Mouse (Mus musculus): Measurements from ENCODE around the gene Zfhx2. TPM values are rescaled to one million over a fixed set of nuclear protein-coding genes. Genes with fewer than 3 reads are reported as not detected.

Gene Zfhx2
- polyA plus RNA-seq, 1 experiment from 2014 or later, result 1.0 TPM

DNA sequence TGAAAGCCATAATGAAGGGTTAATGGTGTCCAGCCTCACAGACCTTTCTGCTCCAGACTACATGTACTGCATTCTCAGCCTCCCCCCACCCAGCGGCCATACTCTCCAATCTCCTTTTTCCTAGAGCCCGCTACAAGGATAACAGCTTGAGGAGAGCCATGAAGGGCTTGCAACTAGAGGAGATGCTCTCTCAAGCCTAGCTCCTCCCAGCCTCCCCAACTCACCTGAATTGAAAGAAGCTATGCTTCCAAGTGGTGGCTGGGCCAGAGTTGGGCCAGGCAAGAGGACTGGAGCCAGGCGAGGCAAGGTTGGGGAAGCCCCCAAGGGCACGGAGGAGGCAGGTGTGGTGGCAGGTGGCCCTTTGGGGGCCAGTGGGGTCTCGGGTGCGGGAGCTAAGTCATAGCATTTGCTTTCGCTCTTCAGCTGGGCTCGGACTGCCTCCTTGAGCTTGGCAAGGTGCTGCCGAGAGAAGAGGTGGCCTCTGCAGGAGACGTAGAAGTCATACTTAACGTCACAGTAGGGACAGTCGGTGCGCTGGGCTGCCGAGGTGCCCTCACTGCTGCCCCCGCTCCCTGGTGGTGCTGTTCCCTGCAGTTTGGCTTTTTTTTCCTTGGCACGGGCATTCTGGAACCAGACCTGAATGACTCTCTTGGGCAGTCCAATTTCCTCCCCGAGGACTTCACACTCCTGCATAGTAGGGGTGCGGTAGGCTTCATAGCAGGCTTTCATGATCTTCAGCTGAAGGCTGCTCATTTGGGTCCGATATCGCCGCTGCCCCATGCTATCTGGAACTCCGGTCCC is 28.3 kb downstream of the Zfhx2 start:
- H3K9me3 ChIP-seq (ENCODE audit: control insufficient read depth, low read length), result no peaks in the 10 kb centered on the region
- no peak overlapping the region for H3K4me2 ChIP-seq (replicated peaks; ENCODE audit: low read depth)
- no peak overlapping the region for H3K27ac ChIP-seq (replicated peaks)
- no peaks in the 10 kb centered on the region for H3K27me3 ChIP-seq (ENCODE audit: control insufficient read depth, insufficient read depth, low read length)
- H3K36me3 ChIP-seq (ENCODE audit: control insufficient read depth, insufficient read depth, low read length), result no peaks in the 10 kb centered on the region
- 0 out of 2 replicates have a peak, but pooled peaks cover 2% of the 10 kb centered on the region for H3K4me1 ChIP-seq (replicated peaks; ENCODE audit: control insufficient read depth, insufficient read depth)
- no peak overlapping the region for H3K9ac ChIP-seq (ENCODE audit: low read length)
- H3K4me3 ChIP-seq (ENCODE audit: low read depth, low read length), result no peak overlapping the region
- ATAC-seq (ENCODE audit: low FRiP score, low TSS enrichment) (no peak), DNase-seq (ENCODE audit: low spot score) (no peak)
- TF ChIP-seq CTCF (IDR thresholded peaks at IDR 0.05; ENCODE audit: low read depth) (no peak), EP300 (optimal IDR thresholded peaks at IDR 0.05) (no peak)
- WGBS, result 87% methylated on average over 21 of the region's 22 CpGs

- no peak overlapping the region for H3K4me2 ChIP-seq (replicated peaks; ENCODE audit: low read depth)
- H3K36me3 ChIP-seq (ENCODE audit: control insufficient read depth, insufficient read depth, low read length), result no peaks in the 10 kb centered on the region
- no peak overlapping the region for H3K4me3 ChIP-seq (ENCODE audit: low read depth, low read length)
- 0 out of 2 replicates have a peak, but pooled peaks cover 2% of the 10 kb centered on the region for H3K4me1 ChIP-seq (replicated peaks; ENCODE audit: control insufficient read depth, insufficient read depth)
- H3K9me3 ChIP-seq (ENCODE audit: control insufficient read depth, low read length), result no peaks in the 10 kb centered on the region
- DNase-seq (ENCODE audit: low spot score) (no peak), ATAC-seq (ENCODE audit: low FRiP score, low TSS enrichment) (no peak)
- no peak for TF ChIP-seq EP300 (optimal IDR thresholded peaks at IDR 0.05)
- no peak for TF ChIP-seq CTCF (IDR thresholded peaks at IDR 0.05; ENCODE audit: low read depth)
- no peaks in the 10 kb centered on the region for H3K27me3 ChIP-seq (ENCODE audit: control insufficient read depth, insufficient read depth, low read length)
- H3K9ac ChIP-seq (ENCODE audit: low read length), result no peak overlapping the region
- 85% methylated on average over 5 of the region's 5 CpGs for WGBS
- no peak overlapping the region for H3K27ac ChIP-seq (replicated peaks)
Measured at GRCm38 (mm10) chr14:55063117-55063516, 29.0 kb downstream of the Zfhx2 start.

- no peak for TF ChIP-seq EP300 (optimal IDR thresholded peaks at IDR 0.05)
- no peak for TF ChIP-seq CTCF (IDR thresholded peaks at IDR 0.05; ENCODE audit: low read depth)
- peak; percentile 51; the same call in 1 of the 2 replicates for ATAC-seq (ENCODE audit: low FRiP score, low TSS enrichment)
- Histone ChIP-seq H3K4me2 (replicated peaks; ENCODE audit: low read depth) (0 out of 2 replicates have a peak overlapping the region, but pooled peaks have one; percentile 23), H3K9ac (ENCODE audit: low read length) (peak overlapping the region; percentile 27; the same call in 1 of the 2 replicates), H3K27me3 (ENCODE audit: control insufficient read depth, insufficient read depth, low read length) (no peaks in the 10 kb centered on the region), H3K9me3 (ENCODE audit: control insufficient read depth, low read length) (no peaks in the 10 kb centered on the region), H3K4me1 (replicated peaks; ENCODE audit: control insufficient read depth, insufficient read depth) (0 out of 2 replicates have a peak, but pooled peaks cover 2% of the 10 kb centered on the region), H3K4me3 (ENCODE audit: low read depth, low read length) (no peak overlapping the region), H3K27ac (replicated peaks) (no peak overlapping the region), H3K36me3 (ENCODE audit: control insufficient read depth, insufficient read depth, low read length) (no peaks in the 10 kb centered on the region)
- peak; percentile 42 for DNase-seq (ENCODE audit: low spot score)
- 20% methylated on average over 17 of the region's 17 CpGs for WGBS
Measured at GRCm38 (mm10) chr14:55062626-55063025, 29.5 kb downstream of the Zfhx2 start.

- H3K36me3 ChIP-seq (ENCODE audit: control insufficient read depth, insufficient read depth, low read length), result no peaks in the 10 kb centered on the region
- no peak overlapping the region for H3K4me3 ChIP-seq (ENCODE audit: low read depth, low read length)
- no peak overlapping the region for H3K9ac ChIP-seq (ENCODE audit: low read length)
- no peak for TF ChIP-seq CTCF (IDR thresholded peaks at IDR 0.05; ENCODE audit: low read depth)
- no peak for TF ChIP-seq EP300 (optimal IDR thresholded peaks at IDR 0.05)
- WGBS, result 34% methylated on average over 6 of the region's 7 CpGs
- H3K27me3 ChIP-seq (ENCODE audit: control insufficient read depth, insufficient read depth, low read length), result no peaks in the 10 kb centered on the region
- no peak overlapping the region for H3K4me2 ChIP-seq (replicated peaks; ENCODE audit: low read depth)
- ATAC-seq (ENCODE audit: low FRiP score, low TSS enrichment), result no peak
- H3K27ac ChIP-seq (replicated peaks), result no peak overlapping the region
- H3K9me3 ChIP-seq (ENCODE audit: control insufficient read depth, low read length), result no peaks in the 10 kb centered on the region
- 0 out of 2 replicates have a peak, but pooled peaks cover 2% of the 10 kb centered on the region for H3K4me1 ChIP-seq (replicated peaks; ENCODE audit: control insufficient read depth, insufficient read depth)
- DNase-seq (ENCODE audit: low spot score), result no peak
Measured at GRCm38 (mm10) chr14:55061845-55062244, 30.3 kb downstream of the Zfhx2 start.

DNA sequence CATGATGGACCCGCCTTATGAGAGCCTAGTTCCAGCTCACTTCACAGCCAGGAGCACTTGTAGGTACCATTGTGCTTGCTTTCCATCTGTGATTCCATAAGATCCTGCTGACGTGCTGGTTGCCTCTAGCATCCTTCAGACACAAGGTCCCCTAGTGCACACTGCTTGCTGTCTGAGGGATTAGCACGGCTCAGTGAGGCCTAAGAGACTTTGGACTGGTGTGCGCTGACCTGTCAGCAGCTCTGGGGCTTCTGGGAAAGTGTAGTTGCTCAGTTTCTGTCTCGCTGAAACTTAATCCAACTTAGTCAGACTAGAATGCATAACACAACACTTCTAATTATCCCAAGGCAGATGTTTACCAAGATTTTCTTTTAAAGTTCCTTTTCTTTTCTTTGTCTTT is 32.2 kb downstream of the Zfhx2 start:
- 0 out of 2 replicates have a peak, but pooled peaks cover 2% of the 10 kb centered on the region for H3K4me1 ChIP-seq (replicated peaks; ENCODE audit: control insufficient read depth, insufficient read depth)
- ATAC-seq (ENCODE audit: low FRiP score, low TSS enrichment) (no peak), DNase-seq (ENCODE audit: low spot score) (no peak)
- WGBS, result 56% methylated on average over 5 of the region's 5 CpGs
- no peak overlapping the region for H3K27ac ChIP-seq (replicated peaks)
- no peaks in the 10 kb centered on the region for H3K9me3 ChIP-seq (ENCODE audit: control insufficient read depth, low read length)
- no peak overlapping the region for H3K9ac ChIP-seq (ENCODE audit: low read length)
- TF ChIP-seq EP300 (optimal IDR thresholded peaks at IDR 0.05), result no peak
- TF ChIP-seq CTCF (IDR thresholded peaks at IDR 0.05; ENCODE audit: low read depth), result no peak
- H3K36me3 ChIP-seq (ENCODE audit: control insufficient read depth, insufficient read depth, low read length), result no peaks in the 10 kb centered on the region
- H3K4me2 ChIP-seq (replicated peaks; ENCODE audit: low read depth), result no peak overlapping the region
- H3K4me3 ChIP-seq (ENCODE audit: low read depth, low read length), result no peak overlapping the region
- no peaks in the 10 kb centered on the region for H3K27me3 ChIP-seq (ENCODE audit: control insufficient read depth, insufficient read depth, low read length)

DNA sequence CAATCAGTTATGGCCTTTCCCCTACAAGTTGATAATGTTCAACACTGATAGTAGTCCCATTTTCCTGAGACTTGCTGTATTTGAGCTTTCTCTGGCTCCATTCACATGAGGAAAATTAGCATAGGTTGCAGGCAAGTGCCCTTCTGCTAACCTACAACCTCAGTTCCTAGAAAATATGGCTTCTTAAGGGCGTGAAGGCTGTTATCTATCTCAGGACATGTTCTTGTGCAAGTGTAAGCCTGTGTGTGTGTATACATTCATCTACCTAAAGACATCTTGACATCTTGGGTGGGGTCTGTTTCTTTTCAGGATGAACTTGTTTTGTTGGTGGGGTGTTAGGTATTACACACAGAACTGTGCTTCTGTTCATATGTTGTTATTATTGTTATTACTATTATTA is 33.1 kb downstream of the Zfhx2 start:
- H3K36me3 ChIP-seq (ENCODE audit: control insufficient read depth, insufficient read depth, low read length), result no peaks in the 10 kb centered on the region
- H3K4me2 ChIP-seq (replicated peaks; ENCODE audit: low read depth), result no peak overlapping the region
- WGBS, result 68% methylated on average over 1 of the region's 1 CpGs
- H3K4me3 ChIP-seq (ENCODE audit: low read depth, low read length), result no peak overlapping the region
- no peak for TF ChIP-seq EP300 (optimal IDR thresholded peaks at IDR 0.05)
- no peak for TF ChIP-seq CTCF (IDR thresholded peaks at IDR 0.05; ENCODE audit: low read depth)
- H3K9me3 ChIP-seq (ENCODE audit: control insufficient read depth, low read length), result no peaks in the 10 kb centered on the region
- 0 out of 2 replicates have a peak, but pooled peaks cover 2% of the 10 kb centered on the region for H3K4me1 ChIP-seq (replicated peaks; ENCODE audit: control insufficient read depth, insufficient read depth)
- DNase-seq (ENCODE audit: low spot score) (no peak), ATAC-seq (ENCODE audit: low FRiP score, low TSS enrichment) (no peak)
- no peak overlapping the region for H3K27ac ChIP-seq (replicated peaks)
- H3K27me3 ChIP-seq (ENCODE audit: control insufficient read depth, insufficient read depth, low read length), result no peaks in the 10 kb centered on the region
- no peak overlapping the region for H3K9ac ChIP-seq (ENCODE audit: low read length)
